Mouse (Mus musculus): ENCODE data around the gene Fkbp1a. TPM values are rescaled to one million over a fixed set of nuclear protein-coding genes. Genes with fewer than 3 reads are reported as not detected.

Gene Fkbp1a
- total RNA-seq, 2 experiments from 2014 or later = 20.9 to 102 TPM

- ATAC-seq (ENCODE audit: poor library complexity, severe bottlenecking) = no peak
Observed at GRCm38 (mm10) chr2:151544673-151545072, 2.4 kb downstream of the Fkbp1a start.

- no peak for ATAC-seq (ENCODE audit: poor library complexity, severe bottlenecking)
Observed at GRCm38 (mm10) chr2:151546571-151546970, 4.3 kb downstream of the Fkbp1a start.

- ATAC-seq (ENCODE audit: poor library complexity, severe bottlenecking) = no peak
Observed at GRCm38 (mm10) chr2:151549615-151550121, 7.4 kb downstream of the Fkbp1a start.

- ATAC-seq (ENCODE audit: poor library complexity, severe bottlenecking) = peak; percentile 68
Observed at GRCm38 (mm10) chr2:151562930-151563921, 20.9 kb downstream of the Fkbp1a start.

- no peak for ATAC-seq (ENCODE audit: poor library complexity, severe bottlenecking)
Observed at GRCm38 (mm10) chr2:151564006-151564405, 21.7 kb downstream of the Fkbp1a start.

GRCm38 (mm10) chr2:151564986-151565385 lies 22.7 kb downstream of the Fkbp1a start:
- ATAC-seq (ENCODE audit: poor library complexity, severe bottlenecking) = no peak

GRCm38 (mm10) chr2:151566856-151567255 lies 24.6 kb downstream of the Fkbp1a start:
- no peak for ATAC-seq (ENCODE audit: poor library complexity, severe bottlenecking)

GRCm38 (mm10) chr2:151569452-151569851 lies 27.2 kb downstream of the Fkbp1a start:
- ATAC-seq (ENCODE audit: poor library complexity, severe bottlenecking) = no peak

GRCm38 (mm10) chr2:151571873-151572700 lies 29.8 kb downstream of the Fkbp1a start, which contains the start of gene Sdcbp2:
Gene Sdcbp2, plus strand, starts transcription at chr2:151572622.
- ATAC-seq (ENCODE audit: poor library complexity, severe bottlenecking) = no peak

GRCm38 (mm10) chr2:151573667-151574066 lies 31.4 kb downstream of the Fkbp1a start:
- no peak for ATAC-seq (ENCODE audit: poor library complexity, severe bottlenecking)

- ATAC-seq (ENCODE audit: poor library complexity, severe bottlenecking) = no peak
Observed at GRCm38 (mm10) chr2:151574607-151575006, 32.3 kb downstream of the Fkbp1a start.

- peak; percentile 63 for ATAC-seq (ENCODE audit: poor library complexity, severe bottlenecking)
Observed at GRCm38 (mm10) chr2:151575119-151575698, 32.9 kb downstream of the Fkbp1a start.

- peak; percentile 76 for ATAC-seq (ENCODE audit: poor library complexity, severe bottlenecking)
Observed at GRCm38 (mm10) chr2:151575699-151576389, 33.6 kb downstream of the Fkbp1a start.

GRCm38 (mm10) chr2:151579183-151579582 lies 36.9 kb downstream of the Fkbp1a start:
- ATAC-seq (ENCODE audit: poor library complexity, severe bottlenecking) = no peak

GRCm38 (mm10) chr2:151580945-151581344 lies 38.7 kb downstream of the Fkbp1a start:
- ATAC-seq (ENCODE audit: poor library complexity, severe bottlenecking) = no peak

GRCm38 (mm10) chr2:151585934-151586333 lies 43.7 kb downstream of the Fkbp1a start:
- no peak for ATAC-seq (ENCODE audit: poor library complexity, severe bottlenecking)

GRCm38 (mm10) chr2:151586807-151587206 lies 44.5 kb downstream of the Fkbp1a start:
- ATAC-seq (ENCODE audit: poor library complexity, severe bottlenecking) = 0 out of 2 replicates have a peak, but pooled peaks have one; percentile 9

- ATAC-seq (ENCODE audit: poor library complexity, severe bottlenecking) = peak; percentile 56
Observed at GRCm38 (mm10) chr2:151587306-151587705, 45.0 kb downstream of the Fkbp1a start.

- ATAC-seq (ENCODE audit: poor library complexity, severe bottlenecking) = no peak
Observed at GRCm38 (mm10) chr2:151598068-151598467, 55.8 kb downstream of the Fkbp1a start.

- ATAC-seq (ENCODE audit: poor library complexity, severe bottlenecking) = no peak
Observed at GRCm38 (mm10) chr2:151602106-151602505, 59.8 kb downstream of the Fkbp1a start.

Data from megakaryocyte, adult 5-6 weeks (primary cell).